Mouse (Mus musculus) adrenal gland, postnatal 10 days (tissue): ENCODE results near the gene Olfr311. TPM values are rescaled to one million over a fixed set of nuclear protein-coding genes. Genes with fewer than 3 reads are reported as not detected.
"Not testable (repeated sequence)": the region's sequence is repeated elsewhere in the genome, so short reads cannot be mapped to it uniquely, and the experiment has no call there.

Experiments used
- DNase-seq: peaks from one replicate; pipeline ENCODE4 v3.0.0; 2021; ENCODE audit warnings: mixed read lengths
- long read RNA-seq, 2 experiments: library from polyadenylated mRNA; stranded (forward); transcript quantifications; one replicate each; pipeline ENCODE4 v2.0.0; 2021
- total RNA-seq, 2 experiments: library from RNA; stranded (reverse); gene quantifications; 2 replicates each; pipeline ENCODE4 v1.2.3; 2021

The Olfr311 gene
- not detected for total RNA-seq
- long read RNA-seq, experiment 1 = 0 reads
- long read RNA-seq, experiment 2 = 0 reads

DNA sequence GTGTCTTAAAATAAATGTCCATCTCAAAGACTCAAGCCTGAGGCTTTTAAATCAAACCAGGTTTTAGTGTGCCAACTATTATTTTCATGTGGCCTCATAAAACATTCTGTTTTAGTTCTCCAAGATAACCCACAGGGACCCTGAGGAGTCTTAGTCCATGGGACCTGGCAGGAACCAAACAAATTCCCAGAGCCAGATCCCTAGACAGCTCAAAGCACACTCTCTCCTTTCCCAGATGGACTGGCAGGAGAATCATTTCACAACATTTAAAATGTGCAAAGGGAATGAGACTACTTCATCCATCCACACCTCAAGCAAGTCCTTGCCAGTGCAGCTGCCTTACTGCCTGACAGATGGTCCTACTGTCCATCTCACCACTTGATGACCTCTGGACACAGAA is at the start of gene Olfr311:
Gene Olfr311 (plus strand): TSS at position 301 of the 400 bp plus-strand sequence.
- not testable (repeated sequence) for DNase-seq

DNA sequence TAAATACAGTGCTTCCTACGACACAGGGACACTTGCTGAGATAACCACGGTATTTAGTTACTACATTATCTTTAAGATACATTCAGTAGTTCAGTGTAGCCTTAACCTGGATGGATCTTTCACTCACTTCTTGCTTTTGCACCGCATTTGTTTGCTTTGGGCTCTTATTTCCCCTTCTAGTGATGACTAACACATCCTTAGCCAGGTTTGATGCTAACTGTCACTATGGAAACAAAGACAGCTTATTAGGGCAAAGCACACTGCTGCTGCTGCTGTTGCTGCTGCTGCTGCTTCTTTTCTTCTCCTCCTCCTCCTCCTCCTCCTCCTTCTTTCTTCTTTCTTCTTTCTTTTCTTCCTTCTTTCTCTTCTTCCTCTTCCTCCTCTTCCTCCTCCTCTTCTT is 49.5 kb upstream of the Olfr311 start:
- no peak for DNase-seq

DNA sequence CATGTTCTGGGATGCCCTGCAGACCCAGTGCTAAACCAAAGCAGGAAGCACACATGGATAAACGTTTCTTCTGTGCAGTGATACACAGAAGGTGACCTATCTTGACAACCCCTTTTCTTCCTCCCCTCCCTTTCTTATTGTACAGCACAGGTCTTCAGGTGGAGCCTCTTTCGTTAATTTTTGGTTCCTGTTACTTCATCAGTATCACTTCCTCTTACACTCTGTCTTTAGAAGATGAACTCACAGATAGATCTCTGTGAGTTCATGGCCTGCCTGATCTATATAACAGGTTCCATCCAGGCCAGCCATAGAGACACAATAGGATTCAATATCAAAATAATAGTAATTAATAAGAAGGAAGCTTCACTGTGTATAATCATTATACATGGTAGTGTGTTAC is 49.0 kb upstream of the Olfr311 start:
- DNase-seq = no peak

DNA sequence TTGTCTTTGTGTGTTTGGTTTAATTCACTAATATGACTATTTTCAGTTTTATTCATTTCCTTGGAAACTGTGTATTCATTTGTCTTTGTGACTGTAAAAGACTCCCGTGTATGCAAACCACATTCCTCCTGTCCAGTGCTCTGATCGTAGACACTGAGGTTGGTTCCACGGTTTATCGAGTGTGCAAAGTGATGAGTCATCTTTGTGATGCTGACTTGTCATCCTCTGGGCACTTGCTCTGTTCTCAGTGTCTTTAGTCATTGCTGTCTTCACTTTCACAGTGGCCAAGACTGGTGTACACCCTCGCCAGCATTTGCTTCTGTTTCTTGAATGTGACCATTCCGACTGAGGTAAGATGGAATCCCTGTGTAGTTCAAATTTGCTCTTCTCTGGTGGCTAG is 48.4 kb upstream of the Olfr311 start:
- no peak for DNase-seq

DNA sequence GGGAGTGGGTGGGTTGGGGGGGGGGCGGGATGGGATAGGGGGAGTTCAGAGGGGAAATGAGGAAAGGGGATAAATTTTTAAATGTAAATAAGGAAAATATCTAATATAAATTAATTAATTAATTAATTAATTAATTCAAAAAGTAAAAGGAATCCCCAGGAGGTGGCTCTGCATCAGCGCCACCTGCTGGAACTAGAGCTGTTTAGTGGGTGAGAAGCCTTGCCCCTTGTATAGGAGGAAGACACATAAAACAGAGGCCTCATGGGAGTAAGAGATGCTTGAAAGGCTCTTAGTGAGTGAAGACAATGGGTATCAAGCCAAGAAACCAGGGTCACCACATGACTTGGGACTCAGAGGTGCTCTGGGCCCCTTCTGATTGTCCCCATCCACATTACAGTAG is 43.2 kb upstream of the Olfr311 start:
- DNase-seq = no peak

DNA sequence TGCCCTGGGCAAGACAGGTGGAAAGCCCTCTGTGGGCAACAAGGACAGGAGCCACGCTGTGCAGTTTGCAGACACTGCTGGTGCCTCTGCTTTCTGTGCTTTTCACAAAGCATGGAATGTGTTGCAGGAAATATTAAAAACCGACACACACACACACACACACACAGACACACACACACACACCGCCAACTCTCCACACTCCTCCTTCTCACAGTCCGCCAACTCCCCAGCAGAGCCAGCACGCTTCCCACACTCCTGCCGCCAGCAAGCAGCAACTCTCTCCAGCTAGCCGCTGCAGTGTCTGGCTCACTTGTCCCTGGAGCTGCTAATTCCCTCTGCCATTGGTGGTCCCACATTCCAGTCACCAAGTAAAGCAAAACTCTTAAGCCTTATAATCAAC is 42.2 kb upstream of the Olfr311 start:
- no peak for DNase-seq

DNA sequence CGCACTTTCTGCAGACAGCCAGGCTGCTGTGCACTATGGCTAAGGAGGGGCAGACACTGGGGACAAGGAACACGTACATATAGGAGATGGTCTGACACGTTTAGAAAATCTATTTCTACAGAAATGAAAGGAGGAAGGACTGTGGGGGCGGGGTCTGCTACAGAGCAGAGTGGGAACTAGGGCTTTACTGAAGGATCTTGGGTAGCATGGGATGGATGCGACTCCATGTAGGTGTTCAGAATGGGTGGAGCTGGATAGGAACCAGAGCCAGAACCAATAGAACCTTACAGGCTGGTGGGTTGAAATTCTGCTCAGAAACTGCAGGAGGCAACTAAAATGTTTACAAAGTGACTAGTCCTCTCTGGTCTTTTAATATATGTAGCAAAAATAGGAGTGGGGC is 39.3 kb upstream of the Olfr311 start:
- no peak for DNase-seq

DNA sequence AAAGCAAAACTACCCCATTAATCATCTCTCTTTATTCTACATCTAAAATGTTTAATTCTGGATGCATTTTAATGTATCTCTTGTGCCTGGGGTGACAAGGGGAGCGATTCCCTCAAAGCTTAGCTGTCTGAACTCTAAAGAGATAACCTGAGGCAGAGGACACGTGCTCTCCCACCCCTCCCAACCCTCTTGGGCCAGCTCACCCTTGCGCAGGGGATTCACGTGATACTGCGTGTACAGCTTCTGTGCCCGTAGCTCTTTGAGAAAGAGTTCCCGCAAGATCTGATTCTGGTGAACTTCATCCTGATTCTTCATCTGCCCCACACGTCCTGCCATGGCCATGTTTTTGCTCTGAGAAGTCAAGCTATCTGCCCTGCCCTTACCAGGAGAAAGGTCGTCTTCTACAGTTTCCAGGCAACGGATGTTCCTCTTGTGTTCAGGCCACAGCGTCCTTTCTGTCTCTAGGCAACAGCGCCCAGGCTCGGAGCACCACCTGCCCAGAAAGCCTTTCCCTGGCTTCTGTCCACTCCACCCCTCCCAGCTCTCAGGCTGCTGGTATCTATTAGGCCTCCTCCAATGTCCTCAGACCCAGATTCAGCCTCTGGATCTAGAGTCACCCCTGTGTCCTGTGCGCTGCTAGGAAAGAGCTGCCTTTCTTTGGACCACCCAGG is 37.4 kb upstream of the Olfr311 start, which contains the start of gene Fam183b:
Gene Fam183b (minus strand): TSS at position 403 of the 671 bp plus-strand sequence.
- peak; percentile 16 for DNase-seq

DNA sequence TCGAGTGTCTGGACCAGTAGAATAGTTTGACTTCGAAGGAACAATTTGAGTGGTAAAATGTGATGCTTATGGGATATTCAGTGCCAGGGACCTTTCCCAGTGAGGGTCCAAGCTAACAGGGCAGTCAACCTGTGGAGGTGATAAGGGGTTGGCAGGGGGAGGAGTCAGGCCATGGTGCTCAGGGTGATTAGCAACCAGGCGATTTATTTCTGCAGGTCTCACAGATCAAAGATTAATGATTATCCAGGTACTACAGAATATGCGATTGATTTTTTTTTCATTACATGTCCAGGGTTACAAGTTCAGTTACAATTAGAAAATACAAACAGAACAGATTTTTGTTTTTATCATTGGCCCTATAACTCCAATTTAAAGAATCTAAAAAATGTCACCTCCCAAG is 35.2 kb upstream of the Olfr311 start:
- no peak for DNase-seq

DNA sequence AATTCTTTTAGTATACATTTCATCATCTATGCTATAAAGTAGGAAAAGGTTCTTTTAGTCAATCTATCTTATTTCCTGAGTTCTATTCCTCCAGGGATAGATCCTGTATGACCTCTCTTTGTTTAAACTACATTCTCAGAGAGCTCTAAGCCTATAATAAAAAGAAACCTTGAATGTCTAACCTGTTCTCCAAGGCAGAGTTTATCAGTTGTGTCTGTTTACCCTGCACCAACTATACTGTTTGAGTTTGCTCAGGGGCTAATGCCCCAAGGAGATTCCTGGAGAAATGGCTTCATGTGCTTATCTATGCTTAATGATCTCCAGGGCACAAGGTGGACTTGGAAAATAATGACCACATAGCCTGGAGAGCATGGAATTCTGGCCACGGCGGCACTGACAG is 34.7 kb upstream of the Olfr311 start:
- DNase-seq = no peak

DNA sequence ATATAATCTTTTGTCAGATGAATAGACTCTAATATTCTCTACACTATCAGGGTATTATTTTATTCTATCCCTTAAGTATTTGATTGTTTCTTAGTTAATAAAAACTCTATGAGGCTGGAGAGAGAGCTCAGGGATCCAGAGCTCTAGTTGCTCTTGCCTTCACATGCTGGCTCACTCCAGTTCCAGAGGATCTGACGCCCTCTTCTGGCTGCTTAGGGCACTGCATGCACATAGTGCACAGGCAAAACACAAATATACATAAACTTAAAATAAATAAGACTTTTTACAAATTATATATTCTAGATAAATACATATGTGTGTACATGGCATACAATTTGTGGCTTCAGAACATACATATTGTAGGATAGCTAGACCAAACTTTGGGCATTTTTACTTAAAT is 27.1 kb upstream of the Olfr311 start:
- DNase-seq = no peak

DNA sequence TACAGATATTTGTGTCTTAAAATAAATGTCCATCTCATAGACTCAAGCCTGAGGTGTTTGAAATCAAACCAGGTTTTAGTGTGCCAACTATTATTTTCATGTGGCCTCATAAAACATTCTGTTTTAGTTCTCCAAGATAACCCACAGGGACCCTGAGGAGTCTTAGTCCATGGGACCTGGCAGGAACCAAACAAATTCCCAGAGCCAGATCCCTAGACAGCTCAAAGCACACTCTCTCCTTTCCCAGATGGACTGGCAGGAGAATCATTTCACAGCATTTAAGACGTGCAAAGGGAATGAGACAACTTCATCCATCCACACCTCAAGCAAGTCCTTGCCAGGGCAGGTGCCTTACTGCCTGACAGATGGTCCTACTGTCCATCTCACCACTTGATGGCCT is 24.4 kb upstream of the Olfr311 start, which contains the start of gene Olfr313:
Gene Olfr313 (plus strand): TSS at position 301 of the 400 bp plus-strand sequence.
- DNase-seq = not testable (repeated sequence)

DNA sequence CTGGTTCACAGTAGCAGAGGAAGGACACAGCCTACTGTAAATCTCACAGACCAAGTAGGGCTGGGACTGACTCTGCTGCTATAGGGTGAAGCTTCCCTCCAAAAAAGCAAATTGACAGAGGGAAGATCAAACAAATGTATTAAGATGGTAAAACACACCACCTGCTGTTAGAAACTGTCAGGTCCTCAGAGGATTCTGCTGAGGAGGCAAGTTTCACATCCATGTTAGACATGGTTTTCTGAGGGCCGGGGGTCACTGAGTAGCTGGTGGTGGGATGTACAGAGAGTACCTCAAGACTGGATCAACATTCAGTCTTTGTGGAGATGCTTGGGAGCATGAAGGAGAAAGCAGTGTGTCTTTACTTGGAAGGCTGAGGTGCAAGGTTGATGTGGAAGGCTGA is 23.4 kb upstream of the Olfr311 start:
- DNase-seq = no peak

DNA sequence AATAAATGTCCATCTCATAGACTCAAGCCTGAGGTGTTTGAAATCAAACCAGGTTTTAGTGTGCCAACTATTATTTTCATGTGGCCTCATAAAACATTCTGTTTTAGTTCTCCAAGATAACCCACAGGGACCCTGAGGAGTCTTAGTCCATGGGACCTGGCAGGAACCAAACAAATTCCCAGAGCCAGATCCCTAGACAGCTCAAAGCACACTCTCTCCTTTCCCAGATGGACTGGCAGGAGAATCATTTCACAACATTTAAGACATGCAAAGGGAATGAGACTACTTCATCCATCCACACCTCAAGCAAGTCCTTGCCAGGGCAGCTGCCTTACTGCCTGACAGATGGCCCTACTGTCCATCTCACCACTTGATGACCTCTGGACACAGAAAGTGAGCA is 10.1 kb upstream of the Olfr311 start, which contains the start of gene Olfr312:
Gene Olfr312 (plus strand): TSS at position 301 of the 400 bp plus-strand sequence.
- not testable (repeated sequence) for DNase-seq

DNA sequence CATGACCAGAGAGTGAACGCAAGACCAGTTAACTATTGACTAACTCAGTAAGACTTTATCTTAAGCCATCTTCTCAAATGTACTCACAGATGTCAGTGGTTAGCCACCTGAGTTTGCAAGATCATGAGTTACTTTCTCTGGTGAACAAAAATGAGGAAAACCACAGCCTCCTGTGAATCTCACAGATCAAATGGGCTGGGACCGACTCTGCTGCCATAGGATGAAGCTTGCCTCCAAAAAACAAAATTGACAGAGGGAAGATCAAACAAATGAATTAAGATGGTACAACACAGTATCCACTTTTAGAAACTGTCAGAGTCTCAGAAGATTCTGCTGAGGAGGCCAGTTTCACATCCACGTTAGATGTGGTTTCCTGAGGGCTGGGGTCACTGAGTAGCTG is 9.3 kb upstream of the Olfr311 start:
- no peak for DNase-seq

DNA sequence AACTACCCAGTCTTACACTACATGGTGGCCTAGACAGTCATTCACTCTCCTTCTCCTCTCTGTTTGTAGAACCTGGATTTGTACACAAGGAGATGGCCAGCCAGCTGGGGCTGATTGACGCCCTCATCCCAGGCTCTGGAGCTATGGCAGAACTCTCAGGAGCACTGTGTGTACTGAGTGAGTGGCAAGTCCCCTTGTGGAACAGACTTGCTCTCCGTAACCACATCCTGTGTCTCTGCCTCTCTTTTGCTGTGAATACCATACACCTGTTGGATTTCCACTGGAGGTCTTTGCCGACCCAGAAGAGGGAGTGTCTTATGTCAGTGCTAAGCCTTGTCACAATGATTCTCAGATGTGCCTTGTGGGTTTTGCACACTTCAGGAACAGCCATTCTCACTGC is 6.5 kb upstream of the Olfr311 start:
- not testable (repeated sequence) for DNase-seq

DNA sequence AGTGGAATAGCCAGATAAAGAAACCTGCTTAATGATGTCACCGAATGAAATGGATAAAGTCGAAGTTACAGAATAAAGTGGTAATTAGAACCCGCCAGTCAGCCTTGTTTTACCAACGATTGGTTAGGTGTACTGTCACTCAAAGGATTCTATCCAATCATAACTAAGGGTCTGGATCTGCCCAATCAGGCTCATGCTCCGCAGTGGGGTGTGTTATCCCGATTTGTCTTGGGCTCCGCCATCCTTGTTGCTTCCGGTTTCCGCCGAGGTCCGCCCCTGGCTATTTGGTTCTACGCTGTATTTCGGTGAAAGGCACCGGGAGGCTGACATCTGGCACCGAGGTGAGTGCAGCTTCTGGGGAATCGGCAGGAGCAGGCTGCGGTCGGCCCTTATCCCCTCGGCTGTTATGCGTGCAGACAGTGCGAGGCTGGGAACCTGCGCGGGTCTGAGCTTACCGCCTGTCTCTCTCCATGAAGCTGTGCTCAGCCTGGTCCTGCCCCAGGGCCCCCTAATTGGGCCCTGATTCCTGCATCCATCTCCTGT is 7.9 kb downstream of the Olfr311 start, which contains the start of gene Gm12258:
Gene Gm12258 (plus strand): TSS at position 240 of the 543 bp plus-strand sequence.
- peak; percentile 88 for DNase-seq

DNA sequence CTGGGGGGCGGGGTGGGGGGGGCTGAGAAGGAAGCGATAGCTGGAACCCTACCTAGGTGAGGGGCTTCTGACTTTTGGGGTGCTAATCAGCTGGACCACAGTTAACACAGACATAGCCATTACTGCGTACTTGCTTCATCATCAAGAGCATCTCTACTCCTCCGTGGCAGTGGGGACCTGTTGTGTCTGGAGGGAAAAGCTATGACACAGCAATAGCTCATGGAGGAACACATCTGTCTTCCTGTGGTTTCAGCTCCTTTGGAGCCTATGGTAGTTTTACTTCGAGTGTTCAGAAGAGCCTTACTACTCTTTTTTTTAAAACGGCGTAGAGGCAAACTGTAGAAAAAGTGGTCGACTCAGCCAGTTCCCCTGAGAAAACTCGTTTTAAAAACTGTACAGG is 8.6 kb downstream of the Olfr311 start:
- no peak for DNase-seq

DNA sequence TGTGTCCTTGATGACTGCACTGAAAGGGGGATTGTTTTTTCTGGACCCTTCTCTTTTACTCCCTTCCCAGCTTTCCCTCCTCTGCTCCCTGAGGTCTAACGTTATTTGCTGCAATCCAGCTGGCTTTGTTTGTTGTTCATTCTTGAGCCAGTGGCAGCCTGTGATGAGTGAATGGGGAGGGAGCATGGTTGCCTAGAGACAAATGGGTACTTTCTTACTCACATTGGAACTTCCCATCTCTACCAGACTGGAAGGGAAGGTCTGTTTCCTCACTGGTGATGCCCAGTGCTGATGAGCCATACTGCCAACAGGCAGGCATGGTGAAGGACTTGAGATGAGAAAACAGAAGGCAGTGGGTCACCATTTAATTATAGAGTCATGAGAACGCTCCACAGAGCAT is 10.7 kb downstream of the Olfr311 start:
- no peak for DNase-seq

DNA sequence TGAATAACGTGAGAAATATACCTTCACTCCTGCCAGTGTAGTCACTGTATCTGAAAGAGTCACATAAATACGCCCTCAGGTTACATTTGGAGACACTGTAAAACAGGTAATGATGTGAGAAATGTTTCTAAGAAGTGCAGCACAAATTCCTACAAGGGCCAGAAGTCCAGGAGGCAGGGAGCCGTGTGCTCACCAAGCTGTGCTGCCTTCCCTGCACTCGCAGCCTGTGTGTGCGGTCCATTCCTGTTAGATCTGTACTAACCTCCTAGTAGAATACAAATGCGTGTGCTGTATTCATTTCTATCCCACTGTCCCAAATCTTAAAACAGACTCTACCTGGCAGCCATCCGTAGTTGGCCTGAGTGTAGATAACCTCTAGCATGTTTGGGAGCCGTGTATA is 21.7 kb downstream of the Olfr311 start:
- no peak for DNase-seq

DNA sequence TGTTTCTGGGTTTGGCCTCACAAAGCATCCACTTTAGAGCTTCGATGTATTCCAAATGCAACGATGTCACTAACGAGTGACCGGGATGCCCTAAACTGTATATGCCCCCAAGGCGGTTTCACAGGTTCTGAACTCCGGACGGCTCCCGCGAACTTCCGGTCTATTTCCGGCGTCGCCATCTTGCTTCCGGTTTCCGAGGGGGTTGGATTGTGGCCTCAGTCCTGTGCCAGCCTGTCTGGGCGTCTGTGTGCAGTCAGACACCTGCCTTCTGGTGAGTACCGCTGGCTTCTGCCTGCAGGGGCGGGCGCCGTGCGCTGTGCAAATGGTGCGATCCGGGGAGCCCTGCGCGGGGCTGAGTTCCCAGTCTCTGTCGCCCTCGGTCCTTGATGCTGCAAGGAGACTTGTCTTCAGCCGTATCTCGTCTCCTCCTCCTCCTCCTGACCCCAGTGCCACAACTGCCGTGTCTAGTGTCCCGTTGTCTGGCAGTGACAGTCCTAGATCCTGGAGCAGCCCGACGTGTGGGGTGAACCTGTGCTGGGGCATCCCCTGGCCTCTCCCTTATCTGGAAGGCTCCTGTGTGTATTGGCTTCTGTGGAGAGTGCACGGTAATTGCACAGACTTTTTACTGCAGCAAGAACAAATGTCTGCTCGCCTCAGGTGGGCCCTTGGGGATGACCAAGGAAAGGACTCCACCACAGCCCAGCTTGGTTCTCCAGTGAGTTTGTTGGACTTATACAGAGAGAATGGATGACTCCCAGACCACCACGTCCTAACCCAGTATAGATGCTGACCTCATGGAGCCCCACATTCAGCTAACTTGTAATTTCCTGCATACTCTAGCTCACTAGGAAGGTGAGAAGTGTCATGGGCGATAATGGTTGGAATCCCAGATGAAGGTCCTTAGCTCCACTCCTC is 28.2 kb downstream of the Olfr311 start, which contains the start of gene 2810021J22Rik:
Gene 2810021J22Rik (plus strand): TSS at position 178 of the 915 bp plus-strand sequence.
- DNase-seq = peak; percentile 87

DNA sequence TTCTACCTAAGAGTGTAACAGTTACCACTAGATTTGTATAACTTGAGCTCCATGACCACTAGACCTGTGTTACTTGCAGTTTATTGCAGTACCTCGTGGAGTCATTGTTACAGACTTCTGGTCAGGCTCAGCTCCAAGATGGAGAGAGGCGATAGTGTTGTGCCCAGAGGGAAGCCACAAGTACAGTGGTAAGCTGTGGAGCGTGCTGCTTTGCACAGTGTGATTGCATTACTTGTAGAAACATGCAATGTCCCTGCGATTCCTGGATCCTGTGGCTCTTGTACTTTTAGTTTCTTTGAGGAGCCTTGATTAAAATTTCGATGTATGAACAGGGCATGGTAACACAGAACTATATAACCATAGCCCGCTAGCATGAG is 28.9 kb downstream of the Olfr311 start:
- no peak for DNase-seq

DNA sequence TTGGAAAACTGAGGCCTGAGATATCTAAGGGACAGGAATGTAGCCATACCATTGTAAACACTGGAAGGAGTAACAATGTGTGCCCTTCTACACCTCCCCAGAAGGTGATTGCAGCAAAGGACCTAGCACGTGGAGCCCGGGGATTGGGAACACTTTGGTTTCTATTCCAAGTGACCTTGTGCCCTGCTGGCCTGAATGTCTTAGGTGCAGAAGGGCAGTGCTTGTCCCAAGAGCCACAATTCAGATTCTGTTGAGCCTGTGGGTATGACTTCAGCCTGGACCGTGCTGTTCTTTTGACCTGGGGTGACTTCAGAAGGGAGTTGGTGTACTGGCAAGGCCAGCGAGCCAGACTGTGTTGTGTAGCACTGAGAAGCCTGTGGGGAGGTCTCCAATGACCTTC is 31.9 kb downstream of the Olfr311 start:
- DNase-seq = peak; percentile 59
